9 mouse cellular contexts compared by ENCODE assay signal in genomic region chr10:88727128-88727527, GRCm38 (mm10). TPM values are rescaled to one million over a fixed set of nuclear protein-coding genes. Genes with fewer than 3 reads are reported as not detected.
A peak's percentile ranks its signal among the peaks of the same experiment; 100 is the strongest.
DNase-seq lines count a peak whose midpoint lies in the region; ATAC-seq and TF ChIP-seq lines count a peak whose summit lies in the region.
"Had no signal": no experiment of that assay in that cellular context is flagged by ENCODE, and none has a peak within 500 bp of the region (broad histone marks: within the 10 kb centered on the region; RNA-seq: fewer than 3 reads in every experiment).

No protein-coding gene starts in this region.

- H3K9me3 ChIP-seq in hindbrain, embryonic 14.5 days (ENCODE audit: control insufficient read depth, low read length), result no peaks in the 10 kb centered on the region
- H3K9me3 ChIP-seq in hindbrain, embryonic 12.5 days (replicated peaks), result no peaks in the 10 kb centered on the region
- H3K9me3 ChIP-seq in liver, embryonic 14.5 days (ENCODE audit: control insufficient read depth, low read length), result no peaks in the 10 kb centered on the region

- H3K4me2 ChIP-seq in hindbrain, embryonic 14.5 days (replicated peaks), result no peak overlapping the region
- H3K4me2 ChIP-seq in hindbrain, embryonic 12.5 days (replicated peaks), result no peak overlapping the region
- H3K4me2 ChIP-seq in liver, embryonic 14.5 days (ENCODE audit: low read depth), result no peak overlapping the region

- TF ChIP-seq EP300 in liver, embryonic 14.5 days (IDR thresholded peaks at IDR 0.05; ENCODE audit: low read depth), result no peak

- 63% methylated on average over 1 of the region's 1 CpGs for WGBS in hindbrain, embryonic 14.5 days
- WGBS in hindbrain, embryonic 12.5 days, result 50% methylated on average over 1 of the region's 1 CpGs
- 20% methylated on average over 1 of the region's 1 CpGs for WGBS in liver, embryonic 14.5 days (ENCODE audit: insufficient replicate concordance)

- no peak overlapping the region for H3K27ac ChIP-seq in hindbrain, embryonic 14.5 days
- H3K27ac ChIP-seq in hindbrain, embryonic 12.5 days, result no peak overlapping the region
- no peak overlapping the region for H3K27ac ChIP-seq in liver, embryonic 14.5 days

- peak; percentile 34 for TF ChIP-seq CTCF in liver, embryonic 14.5 days (IDR thresholded peaks at IDR 0.05; ENCODE audit: low read depth)

- no peak for ATAC-seq in hindbrain, embryonic 14.5 days (ENCODE audit: low FRiP score)
- no peak for ATAC-seq in hindbrain, embryonic 12.5 days (ENCODE audit: low FRiP score)
- ATAC-seq in liver, embryonic 14.5 days (ENCODE audit: insufficient read depth), result no peak
- no peak for ATAC-seq in erythroblast, adult 5-6 weeks (replicated peaks; ENCODE audit: low FRiP score, poor library complexity, severe bottlenecking)

- peaks cover 5% of the 10 kb centered on the region for H3K4me1 ChIP-seq in hindbrain, embryonic 14.5 days (replicated peaks; ENCODE audit: control insufficient read depth, insufficient read depth, low read length)
- peaks cover 7% of the 10 kb centered on the region for H3K4me1 ChIP-seq in hindbrain, embryonic 12.5 days
- peaks cover under 1 to 4% of the 10 kb centered on the region in 2 experiments for H3K4me1 ChIP-seq in liver, embryonic 14.5 days (replicated peaks; ENCODE audit: control insufficient read depth in 2 of 2, insufficient read depth in 2 of 2, low read length in 1 of 2)

- peak; percentile 67 for DNase-seq in hindbrain, embryonic 14.5 days (ENCODE audit: low spot score)
- peak; percentile 54 for DNase-seq in CD4-positive helper T cell, adult 2 months (ENCODE audit: low read depth, low spot score)
- peak; percentile 77 for DNase-seq in ZHBTc4 (ENCODE audit: low read depth, low spot score)
- peak; percentile 27 to 50 for DNase-seq in heart, postnatal 14 days
- no peak for DNase-seq in liver, embryonic 14.5 days (ENCODE audit: low read depth in 3 of 3, low spot score in 3 of 3)
- peak; percentile 66 for DNase-seq in splenic B cell, adult 2 months (ENCODE audit: low read depth, low spot score)

- H3K27me3 ChIP-seq in hindbrain, embryonic 14.5 days (ENCODE audit: control insufficient read depth, insufficient read depth, low read length), result no peaks in the 10 kb centered on the region
- H3K27me3 ChIP-seq in hindbrain, embryonic 12.5 days, result no peaks in the 10 kb centered on the region
- H3K27me3 ChIP-seq in liver, embryonic 14.5 days (ENCODE audit: control insufficient read depth, insufficient read depth, low read length), result no peaks in the 10 kb centered on the region
- no peaks in the 10 kb centered on the region for H3K27me3 ChIP-seq in splenic B cell, adult 2 months (ENCODE audit: control insufficient read depth, insufficient read depth, low read length, poor library complexity, severe bottlenecking)

- no peak overlapping the region for H3K9ac ChIP-seq in hindbrain, embryonic 14.5 days
- H3K9ac ChIP-seq in hindbrain, embryonic 12.5 days, result no peak overlapping the region
- no peak overlapping the region for H3K9ac ChIP-seq in liver, embryonic 14.5 days (replicated peaks)

- intact Hi-C loops in heart, postnatal 14 days (cut with DNase I), result loop anchor here (5.0 kb wide), 1 partner anchor 350 kb away; the partner anchor contains the start of genes Dram1 and Gnptab

- no peak overlapping the region for H3K4me3 ChIP-seq in hindbrain, embryonic 14.5 days (replicated peaks; ENCODE audit: low read length)
- no peak overlapping the region for H3K4me3 ChIP-seq in hindbrain, embryonic 12.5 days
- no peak overlapping the region for H3K4me3 ChIP-seq in liver, embryonic 14.5 days (ENCODE audit: insufficient read depth in 1 of 2, low read depth in 2 of 2, low read length in 2 of 2)

- H3K36me3 ChIP-seq in hindbrain, embryonic 14.5 days (replicated peaks; ENCODE audit: control insufficient read depth, insufficient read depth), result no peaks in the 10 kb centered on the region
- no peaks in the 10 kb centered on the region for H3K36me3 ChIP-seq in hindbrain, embryonic 12.5 days
- H3K36me3 ChIP-seq in liver, embryonic 14.5 days (replicated peaks; ENCODE audit: control insufficient read depth, insufficient read depth, low read depth), result no peaks in the 10 kb centered on the region
- no peaks in the 10 kb centered on the region for H3K36me3 ChIP-seq in splenic B cell, adult 2 months (ENCODE audit: control insufficient read depth, insufficient read depth, low read length, poor library complexity, severe bottlenecking)

RNA-seq across cellular contexts. Expression of gene Arl1, which starts 3.5 kb away (rescaled TPM):
- polyA plus RNA-seq in hindbrain, embryonic 14.5 days (2014; fragmentation: Nextera tagmentation; extraction: Ambion mirVana), result 153 and 166 TPM in 2 replicates
- 144 and 149 TPM in 2 replicates for polyA plus RNA-seq in hindbrain, embryonic 12.5 days (2016; fragmentation: Nextera tagmentation; extraction: Ambion mirVana)
- 10 to 100 TPM; 76.3 to 78.2 TPM for total RNA-seq in heart, postnatal 14 days (2021)
- polyA plus RNA-seq in liver, embryonic 14.5 days (2012; rRNA removed), result 16.0 and 23.7 TPM in 2 replicates
- 57.6 and 59.2 TPM in 2 replicates for polyA plus RNA-seq in liver, embryonic 14.5 days (2014; fragmentation: Nextera tagmentation; extraction: Ambion mirVana)
- total RNA-seq in erythroblast, adult 5-6 weeks (2015; ENCODE audit: low replicate concordance), result 19.4 and 22.9 TPM in 2 replicates
- 9.5 and 26.6 TPM in 2 replicates for total RNA-seq in erythroblast, adult 5-6 weeks (2017; ENCODE audit: low replicate concordance)

RNA-seq across cellular contexts. Expression of gene Spic, which starts 42.3 kb away (rescaled TPM):
- 0.17 TPM in 1 of 2 replicates, not detected in the other for polyA plus RNA-seq in hindbrain, embryonic 14.5 days (2014; fragmentation: Nextera tagmentation; extraction: Ambion mirVana)
- not detected in 2 replicates for polyA plus RNA-seq in hindbrain, embryonic 12.5 days (2016; fragmentation: Nextera tagmentation; extraction: Ambion mirVana)
- under 1 TPM in 1 of 2 experiments, not detected in 1; 0.27 TPM for total RNA-seq in heart, postnatal 14 days (2021)
- 2.4 and 3.9 TPM in 2 replicates for polyA plus RNA-seq in liver, embryonic 14.5 days (2012; rRNA removed)
- 8.4 and 8.9 TPM in 2 replicates for polyA plus RNA-seq in liver, embryonic 14.5 days (2014; fragmentation: Nextera tagmentation; extraction: Ambion mirVana)
- total RNA-seq in erythroblast, adult 5-6 weeks (2015; ENCODE audit: low replicate concordance), result 4.6 and 10.4 TPM in 2 replicates
- 5.3 and 15.9 TPM in 2 replicates for total RNA-seq in erythroblast, adult 5-6 weeks (2017; ENCODE audit: low replicate concordance)
- total RNA-seq: layer of hippocampus, postnatal 36 days had no signal

Comparison
In these comparisons a context has a peak if more than half of its experiments do, and no peak if none do; other contexts are left out.
1. DNase-seq: peak in hindbrain, embryonic 14.5 days (single experiment), CD4-positive helper T cell, adult 2 months (single experiment), ZHBTc4 (single experiment), heart, postnatal 14 days (2 of 2) and splenic B cell, adult 2 months (single experiment); none in liver, embryonic 14.5 days (0 of 3).